Mouse (Mus musculus): ENCODE measurements around the gene Morf4l1. TPM values are rescaled to one million over a fixed set of nuclear protein-coding genes. Genes with fewer than 3 reads are reported as not detected.
"Not testable (repeated sequence)": the region's sequence is repeated elsewhere in the genome, so short reads cannot be mapped to it uniquely, and the experiment has no call there.

Gene Morf4l1
- polyA plus RNA-seq, 1 experiment from 2014 or later, result 467 TPM

GRCm38 (mm10) chr9:90076849-90077461 lies 37.6 kb downstream of the Morf4l1 start:
- WGBS, result 62% methylated on average over 8 of the region's 8 CpGs

GRCm38 (mm10) chr9:90076131-90076530 lies 38.4 kb downstream of the Morf4l1 start:
- Histone ChIP-seq H3K27me3 (ENCODE audit: control insufficient read depth, insufficient read depth, low read length) (no peaks in the 10 kb centered on the region), H3K27ac (ENCODE audit: low read depth, low read length) (no peak overlapping the region), H3K4me2 (replicated peaks; ENCODE audit: low read depth, low read length) (no peak overlapping the region), H3K9ac (ENCODE audit: low read depth, low read length) (no peak overlapping the region), H3K4me3 (ENCODE audit: low read length) (no peak overlapping the region), H3K9me3 (ENCODE audit: control insufficient read depth, low read length) (no peaks in the 10 kb centered on the region), H3K4me1 (ENCODE audit: control insufficient read depth, insufficient read depth, low read length) (no peaks in the 10 kb centered on the region), H3K36me3 (ENCODE audit: control insufficient read depth, insufficient read depth, low read length) (no peaks in the 10 kb centered on the region)
- 85% methylated on average over 5 of the region's 5 CpGs for WGBS
- ATAC-seq (ENCODE audit: low FRiP score, low TSS enrichment), result no peak

More at GRCm38 (mm10) chr9:90076849-90077461, 37.6 kb downstream of the Morf4l1 start:
- Histone ChIP-seq H3K4me2 (replicated peaks; ENCODE audit: low read depth, low read length) (no peak overlapping the region), H3K27ac (ENCODE audit: low read depth, low read length) (no peak overlapping the region), H3K9ac (ENCODE audit: low read depth, low read length) (no peak overlapping the region), H3K4me1 (ENCODE audit: control insufficient read depth, insufficient read depth, low read length) (no peaks in the 10 kb centered on the region), H3K9me3 (ENCODE audit: control insufficient read depth, low read length) (no peaks in the 10 kb centered on the region), H3K36me3 (ENCODE audit: control insufficient read depth, insufficient read depth, low read length) (no peaks in the 10 kb centered on the region), H3K27me3 (ENCODE audit: control insufficient read depth, insufficient read depth, low read length) (no peaks in the 10 kb centered on the region), H3K4me3 (ENCODE audit: low read length) (no peak overlapping the region)
- peak; percentile 56 for ATAC-seq (ENCODE audit: low FRiP score, low TSS enrichment)

GRCm38 (mm10) chr9:90075336-90075735 lies 39.2 kb downstream of the Morf4l1 start:
- no peaks in the 10 kb centered on the region for H3K27me3 ChIP-seq (ENCODE audit: control insufficient read depth, insufficient read depth, low read length)
- H3K4me1 ChIP-seq (ENCODE audit: control insufficient read depth, insufficient read depth, low read length), result no peaks in the 10 kb centered on the region
- H3K4me2 ChIP-seq (replicated peaks; ENCODE audit: low read depth, low read length), result no peak overlapping the region
- no peaks in the 10 kb centered on the region for H3K36me3 ChIP-seq (ENCODE audit: control insufficient read depth, insufficient read depth, low read length)
- no peak for ATAC-seq (ENCODE audit: low FRiP score, low TSS enrichment)
- WGBS, result 77% methylated on average over 4 of the region's 4 CpGs
- H3K9ac ChIP-seq (ENCODE audit: low read depth, low read length), result no peak overlapping the region
- H3K4me3 ChIP-seq (ENCODE audit: low read length), result no peak overlapping the region
- H3K27ac ChIP-seq (ENCODE audit: low read depth, low read length), result no peak overlapping the region
- H3K9me3 ChIP-seq (ENCODE audit: control insufficient read depth, low read length), result no peaks in the 10 kb centered on the region

- Histone ChIP-seq H3K9ac (ENCODE audit: low read depth, low read length) (no peak overlapping the region), H3K4me3 (ENCODE audit: low read length) (no peak overlapping the region), H3K27ac (ENCODE audit: low read depth, low read length) (no peak overlapping the region), H3K27me3 (ENCODE audit: control insufficient read depth, insufficient read depth, low read length) (no peaks in the 10 kb centered on the region), H3K9me3 (ENCODE audit: control insufficient read depth, low read length) (no peaks in the 10 kb centered on the region), H3K4me2 (replicated peaks; ENCODE audit: low read depth, low read length) (no peak overlapping the region), H3K4me1 (ENCODE audit: control insufficient read depth, insufficient read depth, low read length) (no peaks in the 10 kb centered on the region), H3K36me3 (ENCODE audit: control insufficient read depth, insufficient read depth, low read length) (no peaks in the 10 kb centered on the region)
- 80% methylated on average over 7 of the region's 7 CpGs for WGBS
- no peak for ATAC-seq (ENCODE audit: low FRiP score, low TSS enrichment)
Measured at GRCm38 (mm10) chr9:90070174-90070573, 44.4 kb downstream of the Morf4l1 start.

GRCm38 (mm10) chr9:90069485-90069884 lies 45.1 kb downstream of the Morf4l1 start:
- H3K4me3 ChIP-seq (ENCODE audit: low read length), result no peak overlapping the region
- no peaks in the 10 kb centered on the region for H3K9me3 ChIP-seq (ENCODE audit: control insufficient read depth, low read length)
- H3K36me3 ChIP-seq (ENCODE audit: control insufficient read depth, insufficient read depth, low read length), result 0 out of 2 replicates have a peak, but pooled peaks cover 2% of the 10 kb centered on the region
- H3K9ac ChIP-seq (ENCODE audit: low read depth, low read length), result no peak overlapping the region
- H3K4me1 ChIP-seq (ENCODE audit: control insufficient read depth, insufficient read depth, low read length), result no peaks in the 10 kb centered on the region
- WGBS, result 64% methylated on average over 7 of the region's 7 CpGs
- peak; percentile 86 for ATAC-seq (ENCODE audit: low FRiP score, low TSS enrichment)
- no peaks in the 10 kb centered on the region for H3K27me3 ChIP-seq (ENCODE audit: control insufficient read depth, insufficient read depth, low read length)
- H3K27ac ChIP-seq (ENCODE audit: low read depth, low read length), result no peak overlapping the region
- H3K4me2 ChIP-seq (replicated peaks; ENCODE audit: low read depth, low read length), result no peak overlapping the region

GRCm38 (mm10) chr9:90068786-90069185 lies 45.8 kb downstream of the Morf4l1 start:
- Histone ChIP-seq H3K36me3 (ENCODE audit: control insufficient read depth, insufficient read depth, low read length) (0 out of 2 replicates have a peak, but pooled peaks cover 2% of the 10 kb centered on the region), H3K27ac (ENCODE audit: low read depth, low read length) (no peak overlapping the region), H3K4me1 (ENCODE audit: control insufficient read depth, insufficient read depth, low read length) (no peaks in the 10 kb centered on the region), H3K4me2 (replicated peaks; ENCODE audit: low read depth, low read length) (no peak overlapping the region), H3K9me3 (ENCODE audit: control insufficient read depth, low read length) (no peaks in the 10 kb centered on the region), H3K4me3 (ENCODE audit: low read length) (no peak overlapping the region), H3K9ac (ENCODE audit: low read depth, low read length) (no peak overlapping the region), H3K27me3 (ENCODE audit: control insufficient read depth, insufficient read depth, low read length) (no peaks in the 10 kb centered on the region)
- no peak for ATAC-seq (ENCODE audit: low FRiP score, low TSS enrichment)
- 76% methylated on average over 6 of the region's 6 CpGs for WGBS

- H3K4me3 ChIP-seq (ENCODE audit: low read length), result no peak overlapping the region
- no peak overlapping the region for H3K27ac ChIP-seq (ENCODE audit: low read depth, low read length)
- no peak overlapping the region for H3K4me2 ChIP-seq (replicated peaks; ENCODE audit: low read depth, low read length)
- H3K27me3 ChIP-seq (ENCODE audit: control insufficient read depth, insufficient read depth, low read length), result no peaks in the 10 kb centered on the region
- no peak overlapping the region for H3K9ac ChIP-seq (ENCODE audit: low read depth, low read length)
- H3K4me1 ChIP-seq (ENCODE audit: control insufficient read depth, insufficient read depth, low read length), result no peaks in the 10 kb centered on the region
- WGBS, result 79% methylated on average over 2 of the region's 2 CpGs
- no peaks in the 10 kb centered on the region for H3K9me3 ChIP-seq (ENCODE audit: control insufficient read depth, low read length)
- ATAC-seq (ENCODE audit: low FRiP score, low TSS enrichment), result no peak
- H3K36me3 ChIP-seq (ENCODE audit: control insufficient read depth, insufficient read depth, low read length), result 0 out of 2 replicates have a peak, but pooled peaks cover 2% of the 10 kb centered on the region
Measured at GRCm38 (mm10) chr9:90067341-90067740, 47.2 kb downstream of the Morf4l1 start.

GRCm38 (mm10) chr9:90060932-90061331 lies 53.6 kb downstream of the Morf4l1 start:
- H3K4me3 ChIP-seq (ENCODE audit: low read length); H3K4me1 ChIP-seq (ENCODE audit: control insufficient read depth, insufficient read depth, low read length); H3K9me3 ChIP-seq (ENCODE audit: control insufficient read depth, low read length); H3K4me2 ChIP-seq (replicated peaks; ENCODE audit: low read depth, low read length); H3K36me3 ChIP-seq (ENCODE audit: control insufficient read depth, insufficient read depth, low read length); ATAC-seq (ENCODE audit: low FRiP score, low TSS enrichment); H3K9ac ChIP-seq (ENCODE audit: low read depth, low read length); H3K27ac ChIP-seq (ENCODE audit: low read depth, low read length); H3K27me3 ChIP-seq (ENCODE audit: control insufficient read depth, insufficient read depth, low read length): not testable (repeated sequence)
- 88% methylated on average over 5 of the region's 5 CpGs for WGBS

GRCm38 (mm10) chr9:90060574-90060875 lies 54.0 kb downstream of the Morf4l1 start:
- H3K4me2 ChIP-seq (replicated peaks; ENCODE audit: low read depth, low read length), result no peak overlapping the region
- no peak overlapping the region for H3K27ac ChIP-seq (ENCODE audit: low read depth, low read length)
- H3K9ac ChIP-seq (ENCODE audit: low read depth, low read length), result no peak overlapping the region
- H3K4me3 ChIP-seq (ENCODE audit: low read length), result no peak overlapping the region
- WGBS, result 92% methylated on average over 2 of the region's 2 CpGs
- no peaks in the 10 kb centered on the region for H3K27me3 ChIP-seq (ENCODE audit: control insufficient read depth, insufficient read depth, low read length)
- 0 out of 2 replicates have a peak, but pooled peaks cover 2% of the 10 kb centered on the region for H3K36me3 ChIP-seq (ENCODE audit: control insufficient read depth, insufficient read depth, low read length)
- no peaks in the 10 kb centered on the region for H3K4me1 ChIP-seq (ENCODE audit: control insufficient read depth, insufficient read depth, low read length)
- H3K9me3 ChIP-seq (ENCODE audit: control insufficient read depth, low read length), result no peaks in the 10 kb centered on the region
- no peak for ATAC-seq (ENCODE audit: low FRiP score, low TSS enrichment)

Data from kidney, embryonic 14.5 days (tissue).